Mouse (Mus musculus): ENCODE results near the gene Rassf6.

DNA sequence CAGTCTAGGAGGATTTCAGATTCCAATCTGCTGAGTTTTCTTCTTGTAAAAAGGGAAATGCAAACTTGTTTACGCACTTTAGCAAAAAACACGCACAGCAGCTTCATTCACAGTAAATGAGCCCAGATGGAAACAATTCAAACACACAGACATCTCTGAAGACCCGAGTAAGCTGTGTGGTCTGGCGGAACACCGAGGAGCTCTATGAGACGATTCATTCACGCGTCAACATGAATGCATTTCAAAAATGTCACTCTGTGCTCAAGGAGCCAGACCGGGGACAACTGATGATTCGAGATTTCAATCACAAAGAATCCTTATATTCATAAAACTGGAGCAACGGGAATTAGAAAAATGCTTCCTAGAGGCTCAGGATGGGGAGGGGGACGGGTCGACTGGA is 15.4 kb upstream of the Rassf6 start:
- TF ChIP-seq CTCF (IDR thresholded peaks at IDR 0.05; ENCODE audit: borderline replicate concordance, insufficient read depth, low read length) (no peak), POLR2A (IDR thresholded peaks at IDR 0.05; ENCODE audit: low read depth, low read length) (no peak)
